Mouse (Mus musculus) MEL (cell line): ENCODE measurements around the gene Mapk1ip1.

Experiments used
- CTCF ChIP-seq, 3 experiments: IDR thresholded peaks in 2 of 3; conservative IDR thresholded peaks in 1 of 3; 2 replicates each; pipeline ENCODE4 v1.5.1; 2011 to 2012; ENCODE audit warnings: low read length in 3 of 3, low read depth in 2 of 3, mild to moderate bottlenecking in 2 of 3, improper control_type of control experiment in 1 of 3, inconsistent platforms in 1 of 3, mixed read lengths in 1 of 3, moderate library complexity in 1 of 3; ENCODE audit not compliant: control insufficient read depth in 1 of 3, insufficient read depth in 1 of 3, poor library complexity in 1 of 3, severe bottlenecking in 1 of 3
- USF1 ChIP-seq: IDR thresholded peaks from 2 replicates; pipeline ENCODE4 v1.6.1; 2014; ENCODE audit warnings: low read depth, mild to moderate bottlenecking, inconsistent platforms, low read length, improper control_type of control experiment, moderate library complexity

DNA sequence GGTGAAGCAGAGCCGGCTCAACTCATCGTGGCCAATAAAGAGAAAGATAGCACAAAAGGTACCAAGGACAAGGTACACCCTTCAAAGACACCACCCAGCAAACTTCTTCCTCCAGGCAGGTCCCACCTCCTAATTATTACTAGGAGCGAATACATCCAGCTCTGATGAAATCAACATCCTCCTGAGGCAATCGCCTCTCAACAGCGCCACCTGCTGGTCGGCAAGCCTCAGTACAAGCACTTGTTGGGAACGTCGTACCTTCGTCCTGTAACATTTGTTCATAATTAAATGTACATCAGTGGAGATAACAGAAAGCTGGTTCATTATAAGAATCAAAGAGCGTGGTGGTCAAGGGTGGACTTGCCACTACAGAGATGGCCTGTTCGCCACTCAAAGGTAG, 18.3 kb downstream of the Mapk1ip1 start:
- TF ChIP-seq USF1 (no peak), CTCF (IDR thresholded peaks at IDR 0.05 in 2 of 3, conservative IDR thresholded peaks at IDR 0.05 in 1 of 3; ENCODE audit: control insufficient read depth in 1 of 3, insufficient read depth in 1 of 3, low read depth in 2 of 3, low read length in 3 of 3, poor library complexity in 1 of 3, severe bottlenecking in 1 of 3) (peak; percentile 94 to 95 (median 94))
